Mouse (Mus musculus): ENCODE measurements around the gene Rap1a. TPM values are rescaled to one million over a fixed set of nuclear protein-coding genes. Genes with fewer than 3 reads are reported as not detected.

Rap1a gene
- polyA plus RNA-seq, 1 experiment from 2014 or later: 165 TPM

DNA sequence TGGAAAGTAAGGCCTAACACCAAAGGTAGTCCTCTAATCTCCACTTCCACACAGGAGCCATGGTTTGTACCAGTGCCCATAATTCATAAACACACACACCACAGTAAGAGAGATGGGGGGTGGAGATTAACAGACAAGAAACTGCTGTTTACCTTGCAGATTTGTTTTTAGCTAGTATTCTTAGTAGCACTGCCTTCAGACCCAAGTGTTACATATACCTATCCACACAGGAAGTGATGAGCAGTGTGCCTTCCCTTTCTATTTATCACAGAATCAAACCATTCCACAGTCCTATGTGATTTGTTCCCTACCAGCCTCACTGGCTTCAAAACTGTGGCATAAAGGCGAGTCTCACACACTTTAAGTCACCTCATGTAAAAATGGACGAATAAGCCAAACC lies 10.0 kb downstream of the Rap1a start:
- POLR2A ChIA-PET: interaction anchor here (0.7 kb wide), 1 partner anchor 45 kb away, joined by 3 read pairs; no protein-coding TSS in a partner anchor
- no peak for ATAC-seq
- CTCF ChIA-PET: interaction anchor here (1.0 to 1.2 kb wide), 2 partner anchors 9 to 14 kb away, joined by 3 read pairs; no protein-coding TSS in a partner anchor
- DNase-seq (ENCODE audit: low read depth, low spot score): no peak
- H3K27me3 ChIP-seq: no peaks in the 10 kb centered on the region
- no peak for TF ChIP-seq CTCF (IDR thresholded peaks at IDR 0.05)
- in situ Hi-C loops (cut with MboI; ENCODE audit: low pct_unique_long_range_greater_than_20kb): no loop called here

- ChIA-PET POLR2A (no interaction called here), CTCF (interaction anchor here (1.2 kb wide), 1 partner anchor 8 kb away, joined by 3 read pairs; no protein-coding TSS in a partner anchor)
- DNase-seq (ENCODE audit: low read depth, low spot score) (no peak), ATAC-seq (no peak)
- in situ Hi-C loops (cut with MboI; ENCODE audit: low pct_unique_long_range_greater_than_20kb): no loop called here
- TF ChIP-seq CTCF (IDR thresholded peaks at IDR 0.05): no peak
- no peaks in the 10 kb centered on the region for H3K27me3 ChIP-seq
Observed at GRCm38 (mm10) chr3:105790338-105790737, 10.8 kb downstream of the Rap1a start.

DNA sequence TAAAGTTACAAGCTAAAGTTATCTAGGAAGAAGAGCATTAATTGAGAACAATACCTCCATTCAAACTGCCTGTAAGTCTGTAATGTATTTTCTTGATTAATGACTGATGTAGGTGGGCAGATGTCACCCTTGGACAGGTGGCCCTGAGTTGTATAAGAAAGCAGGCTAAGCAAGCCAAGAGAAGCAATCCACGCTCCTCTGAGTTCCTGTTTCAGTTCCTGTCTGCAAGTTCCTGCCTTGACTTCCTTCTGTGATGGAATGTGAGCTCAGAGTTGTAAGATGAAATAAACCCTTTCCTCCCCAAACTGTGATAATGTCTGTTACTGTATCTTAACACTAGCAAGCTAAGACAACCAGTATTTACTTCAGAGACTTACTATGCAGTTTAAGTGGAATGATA lies 11.4 kb downstream of the Rap1a start:
- CTCF ChIA-PET: interaction anchor here (0.9 to 1.0 kb wide), 2 partner anchors 30 to 46 kb away, joined by 3 read pairs; no protein-coding TSS in a partner anchor
- POLR2A ChIA-PET: no interaction called here
- DNase-seq (ENCODE audit: low read depth, low spot score): no peak
- TF ChIP-seq CTCF (IDR thresholded peaks at IDR 0.05): no peak
- in situ Hi-C loops (cut with MboI; ENCODE audit: low pct_unique_long_range_greater_than_20kb): no loop called here
- ATAC-seq: no peak
- H3K27me3 ChIP-seq: no peaks in the 10 kb centered on the region

DNA sequence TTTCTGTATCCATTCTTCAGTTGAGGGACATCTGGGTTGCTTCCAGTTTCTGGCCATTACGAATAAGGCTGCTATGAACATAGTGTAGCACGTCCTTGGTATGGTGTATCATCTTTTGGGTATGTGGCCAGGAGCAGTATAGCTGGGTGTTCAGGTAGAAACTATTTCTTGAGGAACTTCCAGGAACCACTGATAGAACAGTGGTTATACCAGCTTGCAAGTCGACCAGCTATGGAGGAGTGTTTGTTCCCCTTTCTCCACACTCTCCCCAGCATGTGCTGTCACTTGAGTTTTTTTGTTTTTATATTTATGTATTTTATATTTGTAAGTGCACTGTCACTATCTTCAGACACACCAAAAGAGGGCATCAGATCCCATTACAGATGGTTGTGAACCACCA lies 13.8 kb downstream of the Rap1a start:
- CTCF ChIA-PET: interaction anchor here (0.9 to 2.5 kb wide), 4 partner anchors 12 to 37 kb away, joined by 3 to 9 read pairs (median 4); no protein-coding TSS in a partner anchor
- POLR2A ChIA-PET: interaction anchor here (1.0 to 1.2 kb wide), 2 partner anchors 13 to 63 kb away, joined by 4 to 5 read pairs; no protein-coding TSS in a partner anchor
- in situ Hi-C loops (cut with MboI; ENCODE audit: low pct_unique_long_range_greater_than_20kb): no loop called here
- ATAC-seq (no peak), DNase-seq (ENCODE audit: low read depth, low spot score) (no peak)
- H3K27me3 ChIP-seq: no peaks in the 10 kb centered on the region
- TF ChIP-seq CTCF (IDR thresholded peaks at IDR 0.05): no peak

DNA sequence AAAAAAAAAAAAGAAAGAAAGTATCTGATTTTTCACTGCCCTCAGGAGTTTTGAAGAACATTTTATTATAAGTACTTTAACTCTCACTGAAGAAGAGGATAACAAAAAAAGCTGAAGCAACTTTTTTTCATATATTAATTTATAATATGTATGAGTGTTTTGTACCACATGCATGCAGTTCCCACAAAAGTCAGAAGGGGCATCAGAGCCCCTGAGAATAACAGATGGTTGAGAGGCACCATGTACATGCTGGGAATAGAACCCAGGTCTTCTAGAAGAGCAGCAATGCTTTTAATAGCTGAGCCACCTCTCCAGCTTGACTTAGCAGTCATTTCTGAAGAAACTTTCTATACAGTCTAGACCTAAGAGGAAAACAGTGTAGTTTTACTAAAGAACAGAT lies 15.3 kb downstream of the Rap1a start:
- DNase-seq (ENCODE audit: low read depth, low spot score): no peak
- POLR2A ChIA-PET: no interaction called here
- in situ Hi-C loops (cut with MboI; ENCODE audit: low pct_unique_long_range_greater_than_20kb): no loop called here
- no peaks in the 10 kb centered on the region for H3K27me3 ChIP-seq
- TF ChIP-seq CTCF (IDR thresholded peaks at IDR 0.05): no peak
- CTCF ChIA-PET: interaction anchor here (0.8 to 2.5 kb wide), 4 partner anchors 10 to 36 kb away, joined by 3 to 9 read pairs (median 3); no protein-coding TSS in a partner anchor
- no peak for ATAC-seq

- no peak for DNase-seq (ENCODE audit: low read depth, low spot score)
- no peak for ATAC-seq
- no peaks in the 10 kb centered on the region for H3K27me3 ChIP-seq
- TF ChIP-seq CTCF (IDR thresholded peaks at IDR 0.05): no peak
- in situ Hi-C loops (cut with MboI; ENCODE audit: low pct_unique_long_range_greater_than_20kb): no loop called here
- CTCF ChIA-PET: interaction anchor here (0.9 to 2.1 kb wide), 4 partner anchors 13 to 58 kb away, joined by 3 to 7 read pairs (median 3); no protein-coding TSS in a partner anchor
- POLR2A ChIA-PET: interaction anchor here (1.3 kb wide), 1 partner anchor 16 kb away, joined by 3 read pairs; no protein-coding TSS in a partner anchor
Observed at GRCm38 (mm10) chr3:105783809-105784208, 17.3 kb downstream of the Rap1a start.

DNA sequence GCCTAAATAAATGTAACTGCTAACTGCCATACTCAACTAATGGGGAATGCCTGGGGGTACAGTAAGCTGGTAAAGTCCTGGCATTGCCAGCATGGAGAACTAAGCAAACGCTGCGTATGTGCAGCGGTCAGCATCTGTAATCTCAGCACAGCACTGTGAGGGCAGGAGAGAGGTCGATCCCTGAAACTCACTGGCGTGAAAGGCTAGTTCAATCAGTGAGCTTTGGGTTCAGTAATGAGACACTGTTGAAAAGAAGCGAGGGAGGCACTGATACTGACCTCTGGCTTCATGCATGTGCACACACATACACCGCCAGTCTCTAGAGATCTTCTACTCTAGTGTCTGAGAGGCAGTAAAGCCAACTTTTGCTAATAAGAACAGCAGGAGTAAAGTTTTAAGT lies 18.7 kb downstream of the Rap1a start:
- in situ Hi-C loops (cut with MboI; ENCODE audit: low pct_unique_long_range_greater_than_20kb): no loop called here
- CTCF ChIA-PET: interaction anchor here (0.9 to 2.1 kb wide), 6 partner anchors 9 to 1424 kb away, joined by 3 to 8 read pairs (median 3); no protein-coding TSS in a partner anchor
- DNase-seq (ENCODE audit: low read depth, low spot score): no peak
- TF ChIP-seq CTCF (IDR thresholded peaks at IDR 0.05): no peak
- no peaks in the 10 kb centered on the region for H3K27me3 ChIP-seq
- POLR2A ChIA-PET: interaction anchor here (1.3 kb wide), 1 partner anchor 15 kb away, joined by 3 read pairs; no protein-coding TSS in a partner anchor
- no peak for ATAC-seq

DNA sequence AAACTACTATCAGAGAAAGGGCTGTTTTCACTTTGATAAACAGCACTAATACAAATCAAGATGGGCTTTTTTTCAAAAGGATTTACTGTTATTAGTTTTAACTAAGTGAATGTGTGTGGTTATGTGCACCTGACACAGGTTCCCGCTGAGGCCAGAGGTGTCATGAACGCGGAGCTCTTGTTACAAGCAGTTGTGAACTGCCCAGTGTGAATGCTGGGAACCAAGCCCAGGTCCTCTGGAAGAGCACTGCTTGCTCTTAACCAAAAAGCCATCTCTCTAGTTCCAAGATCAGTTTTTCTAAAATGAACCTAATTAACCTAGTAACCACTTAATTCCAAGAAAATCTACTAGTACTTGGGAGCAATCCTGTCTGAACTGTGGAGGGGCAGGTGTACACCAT lies 23.1 kb downstream of the Rap1a start:
- POLR2A ChIA-PET: no interaction called here
- no peak for TF ChIP-seq CTCF (IDR thresholded peaks at IDR 0.05)
- ATAC-seq (no peak), DNase-seq (ENCODE audit: low read depth, low spot score) (no peak)
- in situ Hi-C loops (cut with MboI; ENCODE audit: low pct_unique_long_range_greater_than_20kb): no loop called here
- H3K27me3 ChIP-seq: no peaks in the 10 kb centered on the region
- CTCF ChIA-PET: interaction anchor here (1.3 kb wide), 1 partner anchor 12 kb away, joined by 4 read pairs; no protein-coding TSS in a partner anchor

- H3K27me3 ChIP-seq: no peaks in the 10 kb centered on the region
- CTCF ChIA-PET: interaction anchor here (2.2 kb wide), 1 partner anchor 11 kb away, joined by 9 read pairs; no protein-coding TSS in a partner anchor
- ATAC-seq (no peak), DNase-seq (ENCODE audit: low read depth, low spot score) (no peak)
- in situ Hi-C loops (cut with MboI; ENCODE audit: low pct_unique_long_range_greater_than_20kb): no loop called here
- POLR2A ChIA-PET: no interaction called here
- no peak for TF ChIP-seq CTCF (IDR thresholded peaks at IDR 0.05)
Observed at GRCm38 (mm10) chr3:105774496-105774895, 26.6 kb downstream of the Rap1a start.

DNA sequence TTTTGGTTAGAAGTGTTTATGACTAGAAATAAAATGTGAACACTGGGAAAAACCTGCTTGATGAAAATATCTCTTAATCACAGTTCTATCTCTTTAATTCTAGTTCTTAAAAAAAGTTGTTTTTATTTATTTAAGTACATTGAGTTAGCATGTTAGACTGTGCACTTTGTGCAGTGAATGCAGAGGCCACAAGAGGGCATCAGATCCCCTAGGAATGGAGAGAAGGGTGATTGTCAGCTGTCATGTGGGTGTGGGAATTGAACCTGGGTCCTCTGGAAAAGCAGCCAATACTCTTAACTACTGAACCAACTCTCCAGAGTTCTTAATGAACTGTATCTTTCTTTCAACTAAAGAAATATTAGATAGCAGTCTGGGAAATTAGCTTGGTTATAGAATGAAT lies 29.6 kb downstream of the Rap1a start:
- ATAC-seq (no peak), DNase-seq (ENCODE audit: low read depth, low spot score) (no peak)
- peak; percentile 84 for TF ChIP-seq CTCF (IDR thresholded peaks at IDR 0.05)
- H3K27me3 ChIP-seq: no peaks in the 10 kb centered on the region
- in situ Hi-C loops (cut with MboI; ENCODE audit: low pct_unique_long_range_greater_than_20kb): no loop called here
- CTCF ChIA-PET: interaction anchor here (0.7 to 3.0 kb wide), 9 partner anchors 8 to 129 kb away, joined by 3 to 10 read pairs (median 4); no protein-coding TSS in a partner anchor
- POLR2A ChIA-PET: no interaction called here

DNA sequence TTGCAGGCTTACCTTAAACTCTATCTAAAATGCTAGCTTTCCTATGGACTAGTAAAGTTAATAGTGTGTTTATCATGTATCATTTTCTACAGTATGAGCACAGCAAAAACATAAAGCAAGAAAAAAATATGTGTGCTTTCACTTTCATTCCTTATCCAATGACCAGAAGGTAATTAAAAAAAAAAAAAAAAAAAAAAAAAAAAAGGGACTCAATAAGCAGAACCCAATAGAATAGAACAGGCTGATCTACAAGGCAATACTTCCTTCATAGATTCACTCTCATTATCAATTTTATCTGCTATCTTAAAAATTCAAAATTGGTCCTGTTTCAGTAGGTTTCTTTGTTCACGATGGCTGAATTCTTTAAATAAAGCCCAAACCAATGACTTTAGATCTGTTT lies 30.3 kb downstream of the Rap1a start:
- no peaks in the 10 kb centered on the region for H3K27me3 ChIP-seq
- in situ Hi-C loops (cut with MboI; ENCODE audit: low pct_unique_long_range_greater_than_20kb): no loop called here
- POLR2A ChIA-PET: interaction anchor here (0.6 to 0.7 kb wide), 3 partner anchors 11 to 95 kb away, joined by 5 to 8 read pairs (median 7); no protein-coding TSS in a partner anchor
- ATAC-seq: no peak
- no peak for TF ChIP-seq CTCF (IDR thresholded peaks at IDR 0.05)
- CTCF ChIA-PET: interaction anchor here (0.7 to 3.0 kb wide), 5 partner anchors 8 to 96 kb away, joined by 4 to 10 read pairs (median 7); no protein-coding TSS in a partner anchor
- DNase-seq (ENCODE audit: low read depth, low spot score): no peak
